Mouse (Mus musculus): ENCODE results near the gene Nppb. TPM values are rescaled to one million over a fixed set of nuclear protein-coding genes. Genes with fewer than 3 reads are reported as not detected.

The Nppb gene
- total and polyA plus RNA-seq, 2 experiments from 2014 or later = 473 to 831 TPM

DNA sequence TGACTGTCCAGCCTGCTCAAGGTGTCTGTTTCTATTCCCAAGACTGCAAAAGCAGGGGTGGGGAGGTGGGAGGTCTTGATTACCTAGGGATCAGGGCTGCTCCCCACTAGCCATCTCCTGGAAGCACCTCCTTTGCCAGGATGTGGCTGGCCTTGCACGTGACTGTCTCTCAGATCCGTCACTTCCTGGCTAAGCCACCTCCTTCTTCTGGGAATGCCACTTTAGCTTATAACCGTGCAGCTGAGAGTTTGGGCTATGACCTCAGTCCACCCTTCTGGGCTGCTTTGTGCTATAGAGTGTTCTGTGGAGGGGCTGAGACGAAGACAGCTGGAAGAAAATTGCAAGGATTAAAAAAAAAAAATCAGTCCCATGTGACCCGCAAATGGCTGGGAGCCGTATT is 22.8 kb upstream of the Nppb start:
- DNase-seq (ENCODE audit: low spot score) (peak; percentile 56), ATAC-seq (ENCODE audit: insufficient read depth, low read depth) (peak; percentile 44)
- Histone ChIP-seq H3K4me1 (ENCODE audit: control insufficient read depth, insufficient read depth) (peaks cover 29% of the 10 kb centered on the region; the same call in 1 of the 2 replicates), H3K4me3 (ENCODE audit: low read depth, low read length) (no peak overlapping the region), H3K36me3 (replicated peaks; ENCODE audit: control insufficient read depth, insufficient read depth, low read length) (no peaks in the 10 kb centered on the region), H3K4me2 (ENCODE audit: low read depth, low read length) (no peak overlapping the region), H3K27me3 (ENCODE audit: control insufficient read depth, insufficient read depth, low read length) (no peaks in the 10 kb centered on the region), H3K9ac (replicated peaks; ENCODE audit: low read depth, low read length) (no peak overlapping the region), H3K9me3 (replicated peaks; ENCODE audit: control insufficient read depth, low read length) (no peaks in the 10 kb centered on the region), H3K27ac (ENCODE audit: low read depth) (peak overlapping the region; percentile 90)
- WGBS = 35% methylated on average over 6 of the region's 6 CpGs
- TF ChIP-seq EP300 (IDR thresholded peaks at IDR 0.05; ENCODE audit: low read depth) (no peak), CTCF (IDR thresholded peaks at IDR 0.05; ENCODE audit: low read depth) (no peak)

DNA sequence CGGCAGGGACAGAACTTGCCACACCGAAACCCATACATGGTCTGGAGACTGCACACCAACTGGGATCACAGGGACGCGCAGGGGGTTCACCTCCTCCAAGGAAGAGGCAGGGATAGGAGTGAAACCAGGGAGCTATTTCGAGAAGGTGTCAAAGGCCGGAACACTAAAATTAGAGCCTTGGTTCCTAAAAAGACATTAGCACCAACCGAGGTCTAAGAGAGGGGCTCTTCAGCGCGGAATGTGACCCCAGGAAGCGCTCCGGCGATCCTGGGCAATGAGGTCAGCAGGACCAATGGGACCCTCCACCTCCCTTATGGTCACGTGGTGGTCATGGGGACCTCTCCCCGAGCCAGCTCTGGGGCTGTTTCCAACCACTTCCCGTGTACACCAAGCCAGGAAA is 22.0 kb upstream of the Nppb start:
- Histone ChIP-seq H3K27me3 (ENCODE audit: control insufficient read depth, insufficient read depth, low read length) (no peaks in the 10 kb centered on the region), H3K9me3 (replicated peaks; ENCODE audit: control insufficient read depth, low read length) (no peaks in the 10 kb centered on the region), H3K27ac (ENCODE audit: low read depth) (peak overlapping the region; percentile 90), H3K4me2 (ENCODE audit: low read depth, low read length) (no peak overlapping the region), H3K4me1 (ENCODE audit: control insufficient read depth, insufficient read depth) (peaks cover 29% of the 10 kb centered on the region; the same call in 1 of the 2 replicates), H3K9ac (replicated peaks; ENCODE audit: low read depth, low read length) (no peak overlapping the region), H3K36me3 (replicated peaks; ENCODE audit: control insufficient read depth, insufficient read depth, low read length) (no peaks in the 10 kb centered on the region), H3K4me3 (ENCODE audit: low read depth, low read length) (no peak overlapping the region)
- DNase-seq (ENCODE audit: low spot score) (peak; percentile 68), ATAC-seq (ENCODE audit: insufficient read depth, low read depth) (peak; percentile 64)
- TF ChIP-seq CTCF (IDR thresholded peaks at IDR 0.05; ENCODE audit: low read depth) (no peak), EP300 (IDR thresholded peaks at IDR 0.05; ENCODE audit: low read depth) (peak; percentile 64; the same call in 1 of the 2 replicates)
- WGBS = 45% methylated on average over 15 of the region's 15 CpGs

- H3K27me3 ChIP-seq (ENCODE audit: control insufficient read depth, insufficient read depth, low read length) = no peaks in the 10 kb centered on the region
- no peak overlapping the region for H3K4me2 ChIP-seq (ENCODE audit: low read depth, low read length)
- TF ChIP-seq EP300 (IDR thresholded peaks at IDR 0.05; ENCODE audit: low read depth) (peak; percentile 96), CTCF (IDR thresholded peaks at IDR 0.05; ENCODE audit: low read depth) (no peak)
- H3K36me3 ChIP-seq (replicated peaks; ENCODE audit: control insufficient read depth, insufficient read depth, low read length) = no peaks in the 10 kb centered on the region
- H3K4me1 ChIP-seq (ENCODE audit: control insufficient read depth, insufficient read depth) = peaks cover 36% of the 10 kb centered on the region; the same call in 1 of the 2 replicates
- H3K9me3 ChIP-seq (replicated peaks; ENCODE audit: control insufficient read depth, low read length) = no peaks in the 10 kb centered on the region
- no peak overlapping the region for H3K4me3 ChIP-seq (ENCODE audit: low read depth, low read length)
- ATAC-seq (ENCODE audit: insufficient read depth, low read depth) (peak; percentile 64), DNase-seq (ENCODE audit: low spot score) (peak; percentile 86)
- WGBS = 27% methylated on average over 7 of the region's 7 CpGs
- 0 out of 2 replicates have a peak overlapping the region, but pooled peaks have one; percentile 23 for H3K9ac ChIP-seq (replicated peaks; ENCODE audit: low read depth, low read length)
- H3K27ac ChIP-seq (ENCODE audit: low read depth) = peak overlapping the region; percentile 86
Measured at GRCm38 (mm10) chr4:147965712-147966111, 19.9 kb upstream of the Nppb start.

- DNase-seq (ENCODE audit: low spot score) (no peak), ATAC-seq (ENCODE audit: insufficient read depth, low read depth) (peak; percentile 39)
- Histone ChIP-seq H3K9ac (replicated peaks; ENCODE audit: low read depth, low read length) (peak overlapping the region; percentile 39; the same call in 1 of the 2 replicates), H3K27ac (ENCODE audit: low read depth) (peak overlapping the region; percentile 94), H3K4me1 (ENCODE audit: control insufficient read depth, insufficient read depth) (peaks cover 30% of the 10 kb centered on the region; the same call in 1 of the 2 replicates), H3K36me3 (replicated peaks; ENCODE audit: control insufficient read depth, insufficient read depth, low read length) (no peaks in the 10 kb centered on the region), H3K27me3 (ENCODE audit: control insufficient read depth, insufficient read depth, low read length) (no peaks in the 10 kb centered on the region), H3K4me2 (ENCODE audit: low read depth, low read length) (peak overlapping the region; percentile 50), H3K4me3 (ENCODE audit: low read depth, low read length) (no peak overlapping the region), H3K9me3 (replicated peaks; ENCODE audit: control insufficient read depth, low read length) (no peaks in the 10 kb centered on the region)
- TF ChIP-seq EP300 (IDR thresholded peaks at IDR 0.05; ENCODE audit: low read depth) (no peak), CTCF (IDR thresholded peaks at IDR 0.05; ENCODE audit: low read depth) (no peak)
- 35% methylated on average over 2 of the region's 2 CpGs for WGBS
Measured at GRCm38 (mm10) chr4:147968816-147969215, 16.8 kb upstream of the Nppb start.

- peak overlapping the region; percentile 50 for H3K4me2 ChIP-seq (ENCODE audit: low read depth, low read length)
- peak overlapping the region; percentile 13; the same call in 1 of the 2 replicates for H3K4me3 ChIP-seq (ENCODE audit: low read depth, low read length)
- peaks cover 24% of the 10 kb centered on the region; the same call in 1 of the 2 replicates for H3K4me1 ChIP-seq (ENCODE audit: control insufficient read depth, insufficient read depth)
- H3K9ac ChIP-seq (replicated peaks; ENCODE audit: low read depth, low read length) = peak overlapping the region; percentile 39; the same call in 1 of the 2 replicates
- DNase-seq (ENCODE audit: low spot score) (peak; percentile 90), ATAC-seq (ENCODE audit: insufficient read depth, low read depth) (peak; percentile 88)
- TF ChIP-seq CTCF (IDR thresholded peaks at IDR 0.05; ENCODE audit: low read depth) (no peak), EP300 (IDR thresholded peaks at IDR 0.05; ENCODE audit: low read depth) (peak; percentile 66; the same call in 1 of the 2 replicates)
- 5% methylated on average over 9 of the region's 9 CpGs for whole genome bisulfite sequencing
- H3K27me3 ChIP-seq (ENCODE audit: control insufficient read depth, insufficient read depth, low read length) = no peaks in the 10 kb centered on the region
- H3K36me3 ChIP-seq (replicated peaks; ENCODE audit: control insufficient read depth, insufficient read depth, low read length) = no peaks in the 10 kb centered on the region
- peak overlapping the region; percentile 94 for H3K27ac ChIP-seq (ENCODE audit: low read depth)
- no peaks in the 10 kb centered on the region for H3K9me3 ChIP-seq (replicated peaks; ENCODE audit: control insufficient read depth, low read length)
Measured at GRCm38 (mm10) chr4:147969337-147969736, 16.3 kb upstream of the Nppb start.

DNA sequence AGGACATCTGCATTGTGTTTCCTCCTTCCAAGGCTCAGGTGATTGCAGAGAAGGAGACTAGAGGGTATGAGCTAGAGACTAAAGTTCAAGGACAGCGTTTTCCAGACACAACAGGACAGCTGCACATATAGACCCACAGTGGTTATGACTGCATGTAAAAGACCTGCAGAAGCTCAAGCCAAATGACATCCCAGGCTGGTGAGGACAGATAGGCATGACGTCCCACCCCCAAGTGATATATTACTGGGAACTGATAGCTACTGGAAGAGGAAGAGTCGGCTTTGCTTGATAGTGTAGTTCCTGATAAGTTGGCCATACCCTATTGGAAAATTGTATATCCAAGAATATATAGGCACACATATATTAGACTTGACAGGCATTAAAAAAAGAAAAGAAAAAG is 9.4 kb upstream of the Nppb start:
- WGBS = 27% methylated on average over 3 of the region's 3 CpGs
- 0 out of 2 replicates have a peak, but pooled peaks cover 3% of the 10 kb centered on the region for H3K9me3 ChIP-seq (replicated peaks; ENCODE audit: control insufficient read depth, low read length)
- peaks cover 7% of the 10 kb centered on the region for H3K4me1 ChIP-seq (ENCODE audit: control insufficient read depth, insufficient read depth)

More for the DNA sequence above, 9.4 kb upstream of the Nppb start:
- Histone ChIP-seq H3K9ac (replicated peaks; ENCODE audit: low read depth, low read length) (no peak overlapping the region), H3K36me3 (replicated peaks; ENCODE audit: control insufficient read depth, insufficient read depth, low read length) (no peaks in the 10 kb centered on the region), H3K27me3 (ENCODE audit: control insufficient read depth, insufficient read depth, low read length) (no peaks in the 10 kb centered on the region), H3K4me2 (ENCODE audit: low read depth, low read length) (no peak overlapping the region), H3K27ac (ENCODE audit: low read depth) (no peak overlapping the region), H3K4me3 (ENCODE audit: low read depth, low read length) (no peak overlapping the region)
- TF ChIP-seq CTCF (IDR thresholded peaks at IDR 0.05; ENCODE audit: low read depth) (no peak), EP300 (IDR thresholded peaks at IDR 0.05; ENCODE audit: low read depth) (no peak)
- no peak for DNase-seq (ENCODE audit: low spot score)
- ATAC-seq (ENCODE audit: insufficient read depth, low read depth) = no peak

All from heart, postnatal 0 days (tissue).